Comparison of ENCODE assay signal across 25 mouse cellular contexts in genomic region chr3:101092202-101092601, GRCm38 (mm10). TPM values are rescaled to one million over a fixed set of nuclear protein-coding genes. Genes with fewer than 3 reads are reported as not detected.
"Had no signal": no experiment of that assay in that cellular context is flagged by ENCODE, and none has a peak within 500 bp of the region (broad histone marks: within the 10 kb centered on the region; RNA-seq: fewer than 3 reads in every experiment).

No protein-coding gene starts in this region.

- H3K4me3 ChIP-seq: heart, embryonic 10.5 days; heart, embryonic 12.5 days; hindbrain, embryonic 10.5 days; hindbrain, embryonic 12.5 days; intestine, embryonic 15.5 days; layer of hippocampus, adult 2 months; left cerebral cortex, adult 2 months; limb, embryonic 10.5 days; limb, embryonic 12.5 days; liver, embryonic 13.5 days; liver, embryonic 15.5 days had no signal

- H3K27ac ChIP-seq: heart, embryonic 10.5 days; hindbrain, embryonic 10.5 days; hindbrain, embryonic 12.5 days; hindbrain, embryonic 14.5 days; intestine, embryonic 15.5 days; kidney, postnatal 0 days; layer of hippocampus, adult 2 months; left cerebral cortex, adult 2 months; limb, embryonic 10.5 days; limb, embryonic 12.5 days; liver, embryonic 13.5 days; liver, embryonic 15.5 days had no signal

- DNase-seq: gastrocnemius, postnatal 14 days; gastrocnemius, postnatal 36 days; heart, adult 18-20 months; heart, postnatal 10 days; heart, postnatal 4 days; kidney, adult 18-20 months; kidney, adult 8-10 months; kidney, postnatal 25 days; kidney, postnatal 4 days; liver; liver, embryonic 13.5 days; liver, postnatal 0 days had no signal

RNA-seq across cellular contexts. Expression of gene Ptgfrn, which starts 17.9 kb away (rescaled TPM):
- total RNA-seq: granulocyte monocyte progenitor cell, adult 5-6 weeks had no signal
